Mouse (Mus musculus) layer of hippocampus, adult 11-12 months (tissue): ENCODE results near the gene Mid1ip1.

Experiments
- DNase-seq: peaks from one replicate; pipeline ENCODE4 v3.0.0; 2022; ENCODE audit warnings: low spot score

The Mid1ip1 gene

GRCm38 (mm10) chrX:10714696-10715140 lies at the start of gene Mid1ip1:
TSS of gene Mid1ip1 (plus strand) at chrX:10715013.
- DNase-seq: peak; percentile 72

DNA sequence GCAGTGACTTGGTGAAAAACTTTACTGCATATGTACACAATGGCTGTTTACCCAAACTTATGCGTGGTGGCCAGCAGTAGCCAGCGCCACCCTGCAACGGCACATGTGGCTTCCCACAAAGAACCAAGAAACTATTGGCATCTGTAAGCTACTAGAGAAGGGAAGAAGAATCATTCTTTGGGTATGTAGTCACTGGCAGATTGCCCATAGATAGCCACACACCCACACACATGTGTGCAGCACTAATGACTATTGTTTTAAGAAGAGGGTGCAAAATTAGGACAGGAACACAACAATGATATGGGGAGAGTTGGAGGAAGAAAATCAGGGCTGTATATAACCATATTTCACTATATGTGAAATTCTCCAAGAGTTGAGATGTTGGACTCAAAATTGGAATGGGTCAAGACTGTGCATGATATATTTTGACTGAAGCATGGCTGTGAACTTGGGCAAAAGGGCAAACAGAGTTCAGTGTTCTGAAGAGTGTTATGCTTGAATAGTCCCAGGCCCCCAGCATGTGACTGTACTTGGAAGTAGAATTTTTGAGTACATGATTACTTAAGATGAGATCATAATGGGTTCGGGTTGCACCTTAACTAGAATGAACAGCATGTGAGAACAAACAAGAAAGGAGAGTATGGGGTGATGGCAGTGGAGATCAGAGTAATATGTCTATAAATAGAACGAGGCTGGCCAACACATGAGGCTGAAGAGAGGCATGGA lies 20.2 kb upstream of the Mid1ip1 start:
- DNase-seq: no peak

DNA sequence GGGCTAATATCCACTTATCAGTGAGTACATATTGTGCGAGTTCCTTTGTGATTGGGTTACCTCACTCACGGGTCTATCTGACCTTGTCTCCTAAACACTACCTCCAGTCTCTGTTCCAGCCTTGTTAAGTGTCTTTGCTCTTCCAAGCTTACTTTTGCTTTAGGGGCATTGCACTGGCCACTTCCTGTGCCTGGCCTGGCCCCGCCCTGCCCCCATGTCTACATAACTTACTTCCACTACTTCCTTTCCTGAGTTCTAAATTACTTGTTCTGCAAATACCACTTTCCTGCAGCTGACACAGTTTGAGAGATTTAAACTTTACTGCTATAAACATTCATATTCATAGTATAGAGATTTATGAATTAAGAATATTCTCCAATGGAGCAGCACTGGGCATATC lies 8.1 kb upstream of the Mid1ip1 start:
- DNase-seq: no peak

GRCm38 (mm10) chrX:10713839-10714637 lies 775 bp upstream of the Mid1ip1 start:
- no peak for DNase-seq

DNA sequence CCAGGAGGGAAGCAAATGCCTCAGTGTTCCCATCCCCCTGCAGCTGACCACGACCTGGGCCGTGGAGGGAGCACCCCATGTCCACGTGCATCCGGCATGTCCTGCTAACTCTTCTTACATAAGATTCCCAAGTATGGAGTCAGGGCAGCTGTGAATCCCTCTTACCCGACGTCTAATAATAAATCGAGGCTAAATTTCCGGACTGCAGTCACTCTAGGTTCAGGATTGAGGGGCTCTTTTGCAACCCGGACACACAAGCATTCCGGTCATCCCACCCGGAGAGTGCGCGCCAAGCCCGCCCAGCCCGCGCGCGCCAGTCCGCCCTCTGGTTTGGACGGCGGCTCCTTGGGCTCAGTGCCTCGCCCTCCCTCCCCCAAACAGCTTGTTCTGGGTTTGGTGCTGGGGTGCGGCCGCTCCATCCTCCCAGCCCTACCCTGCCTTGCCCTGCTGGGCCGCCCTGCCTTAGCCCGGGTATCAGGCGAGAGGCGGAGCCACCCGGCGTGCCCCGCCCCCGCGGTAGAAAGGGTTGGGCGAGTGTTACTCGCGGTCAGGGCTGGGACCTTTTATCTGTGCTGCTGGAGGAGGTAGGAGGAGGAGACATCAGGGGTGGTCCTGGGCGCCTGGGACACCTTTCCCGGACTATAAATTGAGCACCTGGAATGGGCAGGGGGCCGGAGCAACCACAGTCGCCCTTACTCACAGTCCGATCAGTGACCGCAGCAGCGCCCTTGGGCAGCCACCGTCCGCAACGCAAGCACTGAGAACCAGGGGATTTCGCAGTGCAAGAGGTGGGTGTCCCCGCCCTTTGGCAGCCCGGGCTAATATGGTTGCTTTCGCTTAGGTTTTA lies 2.3 kb downstream of the Mid1ip1 start:
- DNase-seq: peak; percentile 83

GRCm38 (mm10) chrX:10718021-10718837 lies 3.4 kb downstream of the Mid1ip1 start:
- DNase-seq: peak; percentile 32

GRCm38 (mm10) chrX:10718838-10719539 lies 4.2 kb downstream of the Mid1ip1 start:
- peak; percentile 59 for DNase-seq

- DNase-seq: no peak
These were observed 5.6 kb downstream of the Mid1ip1 start for GRCm38 (mm10) chrX:10720391-10720790.

GRCm38 (mm10) chrX:10724571-10724970 lies 9.8 kb downstream of the Mid1ip1 start:
- no peak for DNase-seq

- DNase-seq: no peak
These were observed 14.7 kb downstream of the Mid1ip1 start for GRCm38 (mm10) chrX:10729488-10729887.

DNA sequence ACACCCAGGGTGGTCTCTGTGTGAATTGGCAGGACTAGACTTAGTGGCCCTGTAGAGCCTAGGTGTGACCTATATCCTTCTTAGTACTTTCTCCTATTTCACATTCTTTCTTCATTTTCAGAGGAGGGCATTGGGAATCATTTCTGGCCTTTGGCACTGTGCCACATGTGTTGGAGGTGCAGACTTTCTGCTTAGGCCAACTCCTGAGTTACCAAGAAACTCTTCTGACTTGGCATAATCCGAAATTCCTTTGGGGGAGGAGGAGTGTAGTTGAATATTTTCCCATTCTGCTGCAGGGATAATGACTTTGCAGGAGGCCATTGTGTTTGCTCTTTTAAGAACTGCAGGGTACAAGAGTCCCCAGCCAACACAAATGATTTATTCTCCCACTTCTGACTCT lies 19.6 kb downstream of the Mid1ip1 start:
- DNase-seq: no peak

DNA sequence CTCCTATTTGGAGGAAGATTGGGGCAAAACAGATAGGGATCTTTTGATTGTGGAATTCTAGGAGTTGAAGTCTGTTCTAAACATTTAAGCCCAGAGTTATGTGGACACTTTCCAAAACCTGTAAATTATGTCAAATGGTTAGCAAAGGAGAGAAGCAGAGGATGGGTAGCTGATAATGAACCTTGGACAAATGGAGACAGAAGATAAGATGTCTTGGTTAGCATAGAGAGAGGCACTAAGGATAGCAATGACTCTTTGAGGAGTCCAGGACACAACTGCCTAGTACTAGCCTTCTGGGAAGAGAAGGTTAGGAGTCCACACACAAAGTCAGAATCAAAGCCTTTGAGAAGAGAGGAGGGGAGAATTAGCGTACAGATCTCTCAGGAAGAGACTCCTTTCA lies 20.1 kb downstream of the Mid1ip1 start:
- no peak for DNase-seq

GRCm38 (mm10) chrX:10758866-10759265 lies 44.1 kb downstream of the Mid1ip1 start:
- DNase-seq: no peak

DNA sequence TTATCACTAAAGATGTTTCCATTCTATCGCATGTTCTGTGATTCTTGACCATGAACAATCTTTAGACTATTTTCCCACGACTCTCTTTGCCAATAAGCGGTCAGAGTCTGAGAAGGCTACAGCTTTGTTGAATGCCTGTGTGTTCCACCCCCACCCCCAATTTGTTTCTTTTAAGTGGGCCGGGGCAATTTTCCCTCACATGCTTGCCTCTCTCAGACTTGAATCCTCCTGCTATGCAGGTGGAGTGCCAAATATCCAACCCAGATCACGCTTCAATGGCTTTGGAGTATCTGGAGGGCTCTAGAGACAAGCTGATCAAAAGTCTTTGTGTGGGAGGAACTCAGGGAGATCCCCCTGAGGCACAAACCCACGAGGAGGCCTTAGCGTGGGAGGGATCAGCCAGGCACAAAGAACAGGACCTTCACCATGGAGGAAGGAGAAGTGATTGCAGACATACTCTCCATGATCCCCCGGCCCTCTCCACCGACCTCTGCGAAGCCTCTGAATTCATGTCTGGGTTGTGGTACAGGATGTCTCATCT lies 48.7 kb downstream of the Mid1ip1 start:
- DNase-seq: no peak
